Mouse (Mus musculus) kidney, embryonic 16.5 days (tissue): Measurements from ENCODE around the gene Grhl3. TPM values are rescaled to one million over a fixed set of nuclear protein-coding genes. Genes with fewer than 3 reads are reported as not detected.

Experiments
- ATAC-seq: fragments of 200-750 bp; cut with Nextera tagmentation; 2 replicates; pipeline ENCODE4 v1.8.0; 2017; ENCODE audit warnings: moderate TSS enrichment; ENCODE audit not compliant: low FRiP score, low TSS enrichment
- H3K27ac ChIP-seq: fragments of 300-500 bp; sonication (generic); 2 replicates; pipeline ENCODE4 v1.5.1; 2014; ENCODE audit warnings: low read length
- H3K27me3 ChIP-seq: fragments of 300-500 bp; sonication (generic); 2 replicates; pipeline ENCODE4 v1.6.1; 2014; ENCODE audit warnings: low read length, control low read depth, mixed read lengths; ENCODE audit not compliant: insufficient read depth
- H3K36me3 ChIP-seq: fragments of 300-500 bp; sonication (generic); 2 replicates; pipeline ENCODE4 v1.6.1; 2014; ENCODE audit warnings: low read length, control low read depth, mixed read lengths; ENCODE audit not compliant: insufficient read depth
- H3K4me1 ChIP-seq: fragments of 300-500 bp; sonication (generic); 2 replicates; pipeline ENCODE4 v1.6.1; 2014; ENCODE audit warnings: low read length, control low read depth, mixed read lengths; ENCODE audit not compliant: insufficient read depth
- H3K4me2 ChIP-seq: fragments of 300-500 bp; sonication (generic); replicated peaks from 2 replicates; pipeline ENCODE4 v1.6.1; 2014; ENCODE audit warnings: low read depth, low read length
- H3K4me3 ChIP-seq: fragments of 300-500 bp; sonication (generic); 2 replicates; pipeline ENCODE4 v1.5.1; 2014; ENCODE audit warnings: mild to moderate bottlenecking, low read length
- H3K9ac ChIP-seq: fragments of 300-500 bp; sonication (generic); replicated peaks from 2 replicates; pipeline ENCODE4 v1.6.1; 2014; ENCODE audit warnings: low read length
- H3K9me3 ChIP-seq: fragments of 300-500 bp; sonication (generic); 2 replicates; pipeline ENCODE4 v1.6.1; 2016; ENCODE audit warnings: low read length, control low read depth
- WGBS: fragments of 180-500 bp; shearing (Covaris S2); extraction: QIAGEN DNeasy Blood & Tissue Kit; methylation state at CpG from one replicate; pipeline ENCODE4 v1.1.7; 2014; 5-methylcytosine and 5-hydroxymethylcytosine counted together
- polyA plus RNA-seq: library from polyadenylated mRNA; unstranded; fragments of >200 nt; fragmentation: Nextera tagmentation; extraction: Ambion mirVana; gene quantifications from 2 replicates; pipeline ENCODE4 v1.2.1, GENCODE M21; 2015

Gene Grhl3
- polyA plus RNA-seq, 1 experiment from 2014 or later = 4.9 TPM

GRCm38 (mm10) chr4:135563794-135564193 is 9.6 kb downstream of the Grhl3 start:
- Histone ChIP-seq H3K4me3 (no peak overlapping the region), H3K9ac (no peak overlapping the region; the same call in 1 of the 2 replicates), H3K9me3 (no peaks in the 10 kb centered on the region), H3K27me3 (peaks cover 12% of the 10 kb centered on the region), H3K36me3 (no peaks in the 10 kb centered on the region), H3K4me1 (peaks cover 17% of the 10 kb centered on the region; the same call in 1 of the 2 replicates), H3K27ac (no peak overlapping the region), H3K4me2 (no peak overlapping the region)
- no peak for ATAC-seq
- 17% methylated on average over 2 of the region's 2 CpGs for WGBS

- no peak overlapping the region for H3K9ac ChIP-seq
- no peaks in the 10 kb centered on the region for H3K9me3 ChIP-seq
- H3K4me2 ChIP-seq = no peak overlapping the region
- H3K27ac ChIP-seq = no peak overlapping the region
- no peak overlapping the region for H3K4me3 ChIP-seq
- 63% methylated on average over 6 of the region's 6 CpGs for WGBS
- peaks cover 59% of the 10 kb centered on the region for H3K4me1 ChIP-seq
- no peaks in the 10 kb centered on the region for H3K36me3 ChIP-seq
- H3K27me3 ChIP-seq = no peaks in the 10 kb centered on the region
- no peak for ATAC-seq
Observed at GRCm38 (mm10) chr4:135549323-135549722, 24.1 kb downstream of the Grhl3 start.

- WGBS = 28% methylated on average over 9 of the region's 9 CpGs
- H3K4me2 ChIP-seq = no peak overlapping the region
- peaks cover 63% of the 10 kb centered on the region for H3K4me1 ChIP-seq
- H3K4me3 ChIP-seq = no peak overlapping the region
- H3K27me3 ChIP-seq = no peaks in the 10 kb centered on the region
- H3K9ac ChIP-seq = no peak overlapping the region
- H3K9me3 ChIP-seq = no peaks in the 10 kb centered on the region
- H3K27ac ChIP-seq = no peak overlapping the region; the same call in 1 of the 2 replicates
- no peak for ATAC-seq
- no peaks in the 10 kb centered on the region for H3K36me3 ChIP-seq
Observed at GRCm38 (mm10) chr4:135548521-135549077, 24.8 kb downstream of the Grhl3 start.

GRCm38 (mm10) chr4:135548108-135548507 is 25.3 kb downstream of the Grhl3 start:
- peak; percentile 32; the same call in 1 of the 2 replicates for ATAC-seq
- no peak overlapping the region for H3K4me2 ChIP-seq
- H3K4me1 ChIP-seq = peaks cover 58% of the 10 kb centered on the region
- H3K27me3 ChIP-seq = no peaks in the 10 kb centered on the region
- no peaks in the 10 kb centered on the region for H3K36me3 ChIP-seq
- no peak overlapping the region for H3K4me3 ChIP-seq
- H3K9ac ChIP-seq = peak overlapping the region; percentile 36; the same call in 1 of the 2 replicates
- 12% methylated on average over 7 of the region's 7 CpGs for WGBS
- no peaks in the 10 kb centered on the region for H3K9me3 ChIP-seq
- H3K27ac ChIP-seq = no peak overlapping the region; the same call in 1 of the 2 replicates

GRCm38 (mm10) chr4:135547551-135547950 is 25.9 kb downstream of the Grhl3 start:
- Histone ChIP-seq H3K27ac (no peak overlapping the region), H3K4me1 (peaks cover 55% of the 10 kb centered on the region), H3K36me3 (no peaks in the 10 kb centered on the region), H3K4me3 (no peak overlapping the region), H3K9ac (0 out of 2 replicates have a peak overlapping the region, but pooled peaks have one; percentile 36), H3K4me2 (no peak overlapping the region), H3K27me3 (no peaks in the 10 kb centered on the region), H3K9me3 (no peaks in the 10 kb centered on the region)
- 32% methylated on average over 14 of the region's 14 CpGs for WGBS
- ATAC-seq = no peak

- Histone ChIP-seq H3K9me3 (no peaks in the 10 kb centered on the region), H3K36me3 (no peaks in the 10 kb centered on the region), H3K4me3 (no peak overlapping the region), H3K9ac (no peak overlapping the region), H3K27ac (no peak overlapping the region), H3K27me3 (no peaks in the 10 kb centered on the region), H3K4me2 (no peak overlapping the region), H3K4me1 (peaks cover 55% of the 10 kb centered on the region)
- 89% methylated on average over 4 of the region's 4 CpGs for WGBS
- ATAC-seq = no peak
Observed at GRCm38 (mm10) chr4:135546793-135547192, 26.6 kb downstream of the Grhl3 start.

GRCm38 (mm10) chr4:135546008-135546407 is 27.4 kb downstream of the Grhl3 start:
- no peak for ATAC-seq
- H3K4me2 ChIP-seq = no peak overlapping the region
- no peak overlapping the region for H3K27ac ChIP-seq
- 87% methylated on average over 7 of the region's 7 CpGs for WGBS
- no peak overlapping the region for H3K4me3 ChIP-seq
- H3K9ac ChIP-seq = no peak overlapping the region
- peaks cover 55% of the 10 kb centered on the region for H3K4me1 ChIP-seq
- no peaks in the 10 kb centered on the region for H3K27me3 ChIP-seq
- no peaks in the 10 kb centered on the region for H3K36me3 ChIP-seq
- H3K9me3 ChIP-seq = no peaks in the 10 kb centered on the region

- peak; percentile 39; the same call in 1 of the 2 replicates for ATAC-seq
- Histone ChIP-seq H3K4me3 (peak overlapping the region; percentile 30), H3K27ac (no peak overlapping the region), H3K4me1 (peaks cover 55% of the 10 kb centered on the region), H3K9ac (peak overlapping the region; percentile 53), H3K9me3 (no peaks in the 10 kb centered on the region), H3K4me2 (peak overlapping the region; percentile 52), H3K27me3 (no peaks in the 10 kb centered on the region), H3K36me3 (no peaks in the 10 kb centered on the region)
- 2% methylated on average over 8 of the region's 8 CpGs for WGBS
Observed at GRCm38 (mm10) chr4:135545080-135545511, 28.3 kb downstream of the Grhl3 start.

GRCm38 (mm10) chr4:135544284-135544683 is 29.1 kb downstream of the Grhl3 start:
- no peak overlapping the region for H3K4me3 ChIP-seq
- H3K27me3 ChIP-seq = no peaks in the 10 kb centered on the region
- no peaks in the 10 kb centered on the region for H3K36me3 ChIP-seq
- H3K4me2 ChIP-seq = no peak overlapping the region
- H3K4me1 ChIP-seq = peaks cover 49% of the 10 kb centered on the region
- H3K27ac ChIP-seq = no peak overlapping the region
- WGBS = 43% methylated on average over 2 of the region's 2 CpGs
- no peaks in the 10 kb centered on the region for H3K9me3 ChIP-seq
- no peak overlapping the region for H3K9ac ChIP-seq
- ATAC-seq = no peak

GRCm38 (mm10) chr4:135540057-135540456 is 33.4 kb downstream of the Grhl3 start:
- Histone ChIP-seq H3K27ac (no peak overlapping the region), H3K27me3 (no peaks in the 10 kb centered on the region), H3K36me3 (no peaks in the 10 kb centered on the region), H3K4me3 (no peak overlapping the region), H3K9me3 (no peaks in the 10 kb centered on the region), H3K9ac (no peak overlapping the region), H3K4me2 (no peak overlapping the region), H3K4me1 (peaks cover 12% of the 10 kb centered on the region)
- 74% methylated on average over 9 of the region's 9 CpGs for WGBS
- ATAC-seq = no peak
